In genomic region chr4:24154418-24154817, GRCm38 (mm10) we compare ENCODE assay signal across 8 mouse cellular contexts.
DNase-seq lines count a peak whose midpoint lies in the region; ATAC-seq lines count a peak whose summit lies in the region.

No protein-coding gene starts in this region.

- peak; percentile 25 for DNase-seq in gastrocnemius, postnatal 14 days
- no peak for DNase-seq in gastrocnemius, adult 8-10 months (ENCODE audit: low spot score in 2 of 2)
- peak; percentile 4 for DNase-seq in c-Kit-positive CD71-positive TER-119-negative erythroid progenitor cells, embryonic 14.5 days (ENCODE audit: low read depth)
- peak; percentile 5 to 72 for DNase-seq in left cerebral cortex, adult 9 months (ENCODE audit: low spot score in 2 of 2)
- DNase-seq in thymus, postnatal 25 days, result peak; percentile 10

- H3K9me3 ChIP-seq in forebrain, embryonic 15.5 days, result no peaks in the 10 kb centered on the region
- H3K9me3 ChIP-seq in intestine, embryonic 16.5 days (ENCODE audit: control insufficient read depth, low read length), result no peaks in the 10 kb centered on the region
- H3K9me3 ChIP-seq in midbrain, embryonic 16.5 days (replicated peaks; ENCODE audit: control insufficient read depth, low read length, poor library complexity, severe bottlenecking), result no peaks in the 10 kb centered on the region

- WGBS in forebrain, embryonic 15.5 days, result 16% methylated on average over 8 of the region's 8 CpGs
- WGBS in intestine, embryonic 16.5 days, result 19% methylated on average over 8 of the region's 8 CpGs
- 18% methylated on average over 8 of the region's 8 CpGs for WGBS in midbrain, embryonic 16.5 days

- ATAC-seq in forebrain, embryonic 15.5 days (replicated peaks), result peak; percentile 87
- peak; percentile 62; the same call in 1 of the 2 replicates for ATAC-seq in intestine, embryonic 16.5 days
- ATAC-seq in midbrain, embryonic 16.5 days, result peak; percentile 75; the same call in 1 of the 2 replicates

- intact Hi-C loops in gastrocnemius, postnatal 14 days (cut with DNase I; ENCODE audit: low total_unique reads), result loop anchor here (10.0 kb wide), 1 partner anchor 1680 kb away; no protein-coding TSS in a partner anchor

- no peak overlapping the region for H3K4me3 ChIP-seq in forebrain, embryonic 15.5 days
- H3K4me3 ChIP-seq in intestine, embryonic 16.5 days (ENCODE audit: low read length), result no peak overlapping the region
- H3K4me3 ChIP-seq in midbrain, embryonic 16.5 days (ENCODE audit: low read depth, low read length), result no peak overlapping the region

- no peaks in the 10 kb centered on the region for H3K36me3 ChIP-seq in forebrain, embryonic 15.5 days
- H3K36me3 ChIP-seq in intestine, embryonic 16.5 days (ENCODE audit: control insufficient read depth, insufficient read depth, low read length), result no peaks in the 10 kb centered on the region
- H3K36me3 ChIP-seq in midbrain, embryonic 16.5 days (ENCODE audit: control insufficient read depth, insufficient read depth, low read length), result no peaks in the 10 kb centered on the region

- peaks cover 6% of the 10 kb centered on the region; the same call in 1 of the 2 replicates for H3K4me1 ChIP-seq in forebrain, embryonic 15.5 days
- H3K4me1 ChIP-seq in intestine, embryonic 16.5 days (ENCODE audit: control insufficient read depth, insufficient read depth, low read length), result no peaks in the 10 kb centered on the region
- no peaks in the 10 kb centered on the region for H3K4me1 ChIP-seq in midbrain, embryonic 16.5 days (ENCODE audit: control insufficient read depth, insufficient read depth, low read length)

- H3K27me3 ChIP-seq in forebrain, embryonic 15.5 days, result no peaks in the 10 kb centered on the region
- no peaks in the 10 kb centered on the region for H3K27me3 ChIP-seq in intestine, embryonic 16.5 days (replicated peaks; ENCODE audit: control insufficient read depth, insufficient read depth, low read length)
- no peaks in the 10 kb centered on the region for H3K27me3 ChIP-seq in midbrain, embryonic 16.5 days (ENCODE audit: control insufficient read depth, insufficient read depth, low read depth, low read length)

- H3K9ac ChIP-seq in forebrain, embryonic 15.5 days (replicated peaks), result no peak overlapping the region
- no peak overlapping the region for H3K9ac ChIP-seq in intestine, embryonic 16.5 days (ENCODE audit: low read depth, low read length)
- H3K9ac ChIP-seq in midbrain, embryonic 16.5 days (ENCODE audit: low read depth, low read length), result no peak overlapping the region

- H3K27ac ChIP-seq in forebrain, embryonic 15.5 days (replicated peaks), result no peak overlapping the region
- H3K27ac ChIP-seq in intestine, embryonic 16.5 days (ENCODE audit: low read length), result no peak overlapping the region
- H3K27ac ChIP-seq in midbrain, embryonic 16.5 days (ENCODE audit: low read length), result no peak overlapping the region

- H3K4me2 ChIP-seq in forebrain, embryonic 15.5 days (replicated peaks), result no peak overlapping the region
- H3K4me2 ChIP-seq in intestine, embryonic 16.5 days (ENCODE audit: low read depth, low read length), result no peak overlapping the region
- no peak overlapping the region for H3K4me2 ChIP-seq in midbrain, embryonic 16.5 days (ENCODE audit: low read length)

Comparison
In these comparisons a context has a peak if more than half of its experiments do, and no peak if none do; other contexts are left out.
1. DNase-seq: peak in gastrocnemius, postnatal 14 days (single experiment), c-Kit-positive CD71-positive TER-119-negative erythroid progenitor cells, embryonic 14.5 days (single experiment), left cerebral cortex, adult 9 months (2 of 2) and thymus, postnatal 25 days (single experiment); none in gastrocnemius, adult 8-10 months (0 of 2).
2. Peak in every context shown above with its lines, with median percentiles within 50 percentile points of each other: ATAC-seq.